Mouse (Mus musculus) effector memory CD4-positive, alpha-beta T cell, adult 5 months (primary cell): ENCODE results near the gene Trp53rka. TPM values are rescaled to one million over a fixed set of nuclear protein-coding genes. Genes with fewer than 3 reads are reported as not detected.

ENCODE experiments used
- polyA plus RNA-seq: library from polyadenylated mRNA; unstranded; fragments of 100-300 nt; shearing (Covaris generic); gene quantifications from one replicate; pipeline ENCODE4 v1.2.1, GENCODE M21; 2017

Gene Trp53rka
- 17.5 TPM for polyA plus RNA-seq

GRCm38 (mm10) chr2:165492648-165493553 is at the start of gene Trp53rka:
Trp53rka (minus strand) TSS chr2:165493324.

DNA sequence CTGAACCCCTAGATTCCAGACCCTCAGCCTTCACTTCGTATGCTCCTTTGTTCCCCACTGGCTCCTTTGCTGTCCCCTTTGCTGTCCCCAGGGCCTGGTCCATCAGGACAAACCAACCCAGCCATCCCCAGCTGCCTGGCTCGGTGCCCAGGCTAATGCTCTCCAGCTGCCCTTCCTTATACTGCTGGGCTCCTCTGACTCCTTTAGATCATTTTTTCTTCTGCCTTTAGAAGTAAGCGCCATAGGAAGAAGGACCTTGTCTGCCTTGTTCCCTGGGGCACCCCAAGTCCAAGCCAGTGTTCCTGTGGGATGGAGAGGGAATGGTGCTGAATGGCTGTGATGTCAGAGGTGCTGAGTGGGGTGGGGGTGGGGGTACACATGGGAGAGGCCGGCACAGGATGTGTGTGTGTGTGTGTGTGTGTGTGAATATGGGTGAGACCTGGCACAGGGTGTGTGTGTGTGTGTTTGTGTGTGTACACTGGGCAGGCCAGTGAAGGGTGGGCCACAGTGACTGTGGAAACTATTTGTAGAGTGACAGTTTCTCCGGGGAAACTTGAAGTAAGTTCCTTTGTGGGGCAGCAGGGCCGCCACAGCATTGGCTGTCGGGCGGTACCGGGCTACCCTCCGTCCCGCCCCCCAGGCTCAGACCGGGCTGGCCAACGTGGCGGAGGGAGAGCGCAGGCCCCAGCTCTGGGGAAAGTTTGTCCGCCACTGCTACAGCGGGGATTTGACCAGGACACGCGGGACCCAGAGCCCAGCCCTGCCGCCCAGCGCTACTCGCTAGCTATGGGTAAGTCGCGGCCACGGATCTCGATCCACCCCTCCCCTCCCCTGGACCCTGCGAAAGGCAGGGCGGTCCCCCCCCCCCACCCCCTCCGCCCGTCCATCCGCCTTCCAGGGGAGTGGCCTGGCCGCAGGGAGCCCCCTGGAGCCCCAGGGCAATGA is 10.4 kb upstream of the Trp53rka start, which contains the start of gene Slc2a10:
Gene Slc2a10, plus strand, starts transcription at position 529 of the 945 bp plus-strand sequence.

GRCm38 (mm10) chr2:165473003-165473402 is 20.1 kb downstream of the Trp53rka start, which contains the start of gene Slc13a3:
Slc13a3 (minus strand) TSS chr2:165473230.

Other genes starting within 250 kb of the Trp53rka start
- 39.0 TPM for gene Slc35c2, start 205.5 kb downstream of the Trp53rka start, polyA plus RNA-seq
- 31.8 TPM for gene Elmo2, start 166.8 kb downstream of the Trp53rka start, polyA plus RNA-seq
- gene Zfp663, start 124.6 kb downstream of the Trp53rka start, polyA plus RNA-seq, result not detected
- gene Zfp334, start 105.1 kb downstream of the Trp53rka start, polyA plus RNA-seq, result not detected
- not detected for gene Ocstamp, start 92.9 kb downstream of the Trp53rka start, polyA plus RNA-seq
- gene Slc13a3, start 20.1 kb downstream of the Trp53rka start, polyA plus RNA-seq, result not detected
- not detected for gene Slc2a10, start 10.5 kb upstream of the Trp53rka start, polyA plus RNA-seq
- 33.1 TPM for gene Eya2, start 101.7 kb upstream of the Trp53rka start, polyA plus RNA-seq